Mouse (Mus musculus) urinary bladder, postnatal 10 days (tissue): ENCODE measurements around the gene Eppin.

Experiments
- DNase-seq: peaks from one replicate; pipeline ENCODE4 v3.0.0; 2022; ENCODE audit warnings: low spot score

Gene Eppin

DNA sequence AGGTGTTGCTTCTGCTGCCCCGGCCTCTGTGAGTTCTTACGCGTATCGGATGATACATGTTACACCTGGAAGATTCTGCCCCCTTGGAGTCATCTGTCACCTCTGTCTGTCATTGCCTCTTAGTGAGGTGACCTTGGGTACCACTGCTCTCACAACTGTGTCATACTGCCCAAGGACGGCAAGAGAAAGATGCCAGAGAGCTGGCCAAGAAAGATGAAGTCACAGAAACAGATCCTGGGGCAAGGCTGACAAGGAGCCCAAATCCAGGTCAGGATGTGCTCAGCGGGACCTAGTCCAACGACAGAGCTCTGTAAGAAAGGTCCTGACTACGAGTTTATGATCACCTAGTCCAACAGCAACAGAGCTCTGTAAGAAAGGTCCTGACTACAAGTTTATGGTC, 33.3 kb downstream of the Eppin start:
- no peak for DNase-seq

DNA sequence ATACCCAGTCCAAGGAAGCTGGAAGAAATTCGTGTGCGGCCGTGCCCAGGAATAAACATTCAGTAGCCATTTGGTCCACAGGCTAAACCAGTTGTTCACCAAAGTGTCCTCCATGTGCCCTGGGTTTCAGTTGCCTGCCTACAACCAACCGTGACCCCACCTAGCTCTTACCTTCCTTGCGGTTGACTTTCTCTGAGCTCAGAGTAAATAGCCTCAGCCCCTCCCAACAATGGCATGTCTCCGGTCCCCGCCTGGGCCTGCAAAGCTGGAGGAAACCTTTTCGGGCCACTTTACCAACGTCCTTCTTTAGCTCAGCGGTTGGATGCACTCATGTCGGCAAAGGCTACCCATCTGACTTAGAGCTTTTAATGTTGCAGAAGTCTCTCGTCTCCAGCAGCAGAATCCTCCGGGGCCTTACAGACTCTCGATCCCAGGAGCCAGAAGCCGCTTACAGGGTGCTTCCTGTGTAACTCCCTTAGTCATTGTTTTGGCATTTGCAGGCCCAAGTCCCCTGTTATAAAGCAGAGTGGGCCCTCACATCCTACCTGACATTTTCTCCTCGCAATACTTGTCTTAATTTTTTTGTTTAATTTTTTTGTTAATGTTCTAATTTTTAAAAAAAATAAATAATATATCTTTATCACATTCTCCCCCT, 34.3 kb downstream of the Eppin start:
- DNase-seq, result no peak

DNA sequence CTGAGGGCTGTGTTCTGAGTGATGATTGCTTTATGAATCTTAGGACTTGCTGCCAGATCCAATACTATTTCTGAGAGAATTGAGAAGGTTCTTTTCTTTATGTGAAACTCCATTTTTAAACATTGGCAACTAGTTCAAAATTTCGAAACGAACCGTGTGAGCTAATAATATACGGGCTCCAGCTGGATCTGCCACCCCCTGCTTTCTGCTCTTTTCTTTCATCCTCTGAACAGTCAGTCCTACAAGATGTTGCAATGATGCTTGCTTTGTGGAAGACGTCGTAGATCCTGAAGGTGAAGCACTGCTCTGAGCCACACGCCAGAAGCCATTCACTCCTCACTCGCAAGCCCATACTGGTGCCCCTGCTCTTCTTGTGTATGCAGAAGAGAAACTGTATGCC, 35.0 kb downstream of the Eppin start:
- no peak for DNase-seq

DNA sequence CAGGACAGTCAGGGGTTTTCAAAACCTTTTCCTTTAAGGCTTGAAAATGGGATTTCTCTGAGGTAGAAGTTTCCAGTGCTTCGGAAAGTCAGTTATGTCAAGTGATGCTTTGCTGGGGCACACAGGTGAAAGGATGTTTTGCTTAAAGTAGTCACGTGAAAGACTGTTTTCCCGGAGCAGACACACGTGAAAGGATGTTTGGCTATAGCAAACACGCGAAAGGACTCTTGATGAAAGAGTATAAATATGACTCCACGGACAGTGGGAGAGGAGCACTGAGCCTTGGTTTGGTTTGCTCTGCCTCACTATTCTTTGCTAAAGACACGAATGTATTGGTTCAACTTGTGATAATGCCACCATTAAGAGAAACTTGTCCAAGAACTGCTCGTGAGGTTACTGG, 41.9 kb downstream of the Eppin start:
- DNase-seq, result no peak

DNA sequence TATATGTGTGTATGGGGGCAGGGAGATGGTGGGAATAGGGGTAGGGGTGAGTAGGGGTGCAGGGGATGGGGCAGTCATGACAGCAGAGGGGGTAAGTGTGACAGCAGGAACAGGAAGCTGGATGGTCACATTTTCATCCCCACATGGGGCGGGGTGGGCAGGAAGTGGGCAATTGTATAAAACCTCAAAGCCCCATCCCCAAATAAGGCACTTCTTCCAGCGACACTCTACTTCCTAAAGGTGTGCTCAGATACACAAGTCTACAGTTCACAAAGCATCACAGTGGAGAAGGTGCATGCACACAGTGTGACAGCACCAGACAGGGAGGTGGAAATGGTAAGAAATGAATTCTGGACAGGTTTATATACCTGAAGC, 42.5 kb downstream of the Eppin start:
- no peak for DNase-seq

DNA sequence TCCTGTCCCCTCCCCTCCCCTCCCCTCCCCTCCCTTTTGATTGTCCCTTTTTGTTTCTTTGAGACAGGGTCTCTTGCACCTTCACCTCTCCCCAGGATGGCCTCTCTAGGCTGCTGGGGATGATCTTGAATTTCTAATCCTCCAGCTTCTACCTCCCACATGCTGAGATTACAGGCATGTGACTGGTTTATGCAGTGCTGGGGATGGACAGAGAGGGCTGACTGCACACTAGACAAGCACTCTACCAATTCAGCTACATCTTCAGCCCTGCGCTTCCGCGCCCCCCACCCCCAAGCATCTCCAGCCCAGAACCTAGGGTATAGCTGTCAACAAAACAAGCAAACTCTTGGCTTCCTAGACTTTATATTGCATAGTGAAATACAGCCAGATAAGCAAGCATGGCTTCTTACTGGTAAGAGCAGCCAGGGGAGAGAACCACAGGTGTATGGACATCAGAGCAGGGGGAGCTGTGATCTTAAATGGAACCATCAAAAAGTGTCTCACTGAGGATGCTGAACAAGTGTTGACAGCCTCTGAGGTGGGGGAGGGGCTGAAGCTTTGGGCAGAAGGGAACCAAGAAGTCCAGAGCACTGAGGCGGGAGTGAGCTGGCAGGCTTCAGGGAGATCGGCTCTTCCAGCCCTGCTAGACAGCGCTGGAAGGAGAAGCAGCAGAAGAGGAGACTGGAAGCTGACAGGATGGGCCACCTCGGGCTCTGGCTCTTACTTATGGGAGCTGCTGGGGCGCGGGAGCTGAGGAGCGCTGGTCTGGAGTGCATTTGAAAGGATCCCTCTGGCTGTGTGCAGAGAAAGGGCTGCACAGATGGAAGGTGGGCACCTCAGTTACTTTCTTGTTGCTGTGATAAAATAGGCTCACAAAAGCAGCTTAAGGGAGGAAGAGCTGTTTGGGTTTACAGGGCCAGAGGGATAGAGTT, 43.2 kb downstream of the Eppin start:
- no peak for DNase-seq

DNA sequence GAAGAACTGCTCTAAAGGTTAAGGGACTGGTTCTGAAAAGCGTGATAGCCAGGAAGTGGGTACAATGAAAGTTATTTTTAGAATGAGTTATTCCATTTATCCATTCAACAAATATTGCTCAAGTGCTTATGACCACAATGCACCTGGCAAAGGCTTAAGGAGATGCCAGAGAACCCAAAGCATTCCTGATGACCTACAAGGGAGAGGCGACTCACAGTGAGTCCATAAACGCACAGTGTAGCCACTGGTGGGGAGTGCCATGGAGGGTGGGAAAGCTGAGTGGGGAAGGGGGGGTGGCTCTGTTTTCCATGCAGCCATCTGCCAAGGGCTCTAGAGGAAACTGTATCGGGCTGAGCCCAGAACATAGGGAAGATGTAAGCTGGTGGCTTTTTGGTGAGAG, 44.1 kb downstream of the Eppin start:
- no peak for DNase-seq

DNA sequence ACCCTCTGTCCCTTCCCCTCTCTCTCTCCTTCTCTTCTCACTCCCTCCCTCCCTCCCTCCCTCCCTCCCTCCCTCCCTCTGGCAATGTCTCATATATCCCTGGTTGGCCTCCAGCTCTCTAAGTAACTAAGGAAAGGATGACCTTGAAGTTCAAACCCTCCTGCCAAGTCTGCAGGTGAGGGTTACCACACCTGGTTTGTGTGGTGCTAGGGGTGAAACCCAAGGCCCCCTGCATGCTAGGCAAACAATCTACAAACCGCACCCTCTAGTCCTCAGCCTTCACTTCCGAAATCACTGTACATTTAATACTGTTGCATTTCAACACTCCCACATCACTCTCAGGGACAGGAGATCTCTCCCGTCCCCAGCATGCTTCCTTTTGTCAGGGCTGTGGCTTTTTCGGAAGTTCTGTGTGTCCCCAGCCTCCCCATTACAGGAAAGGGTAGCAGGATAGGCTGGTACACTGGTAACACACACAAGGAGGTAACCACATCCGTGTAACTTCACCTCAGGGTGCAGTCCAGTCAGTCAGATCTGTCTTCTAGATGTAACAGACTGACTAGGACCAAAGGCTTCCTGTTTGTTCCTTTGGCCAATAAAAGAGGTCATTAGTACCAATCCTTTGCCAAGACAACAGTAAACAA, 48.8 kb downstream of the Eppin start:
- no peak for DNase-seq

DNA sequence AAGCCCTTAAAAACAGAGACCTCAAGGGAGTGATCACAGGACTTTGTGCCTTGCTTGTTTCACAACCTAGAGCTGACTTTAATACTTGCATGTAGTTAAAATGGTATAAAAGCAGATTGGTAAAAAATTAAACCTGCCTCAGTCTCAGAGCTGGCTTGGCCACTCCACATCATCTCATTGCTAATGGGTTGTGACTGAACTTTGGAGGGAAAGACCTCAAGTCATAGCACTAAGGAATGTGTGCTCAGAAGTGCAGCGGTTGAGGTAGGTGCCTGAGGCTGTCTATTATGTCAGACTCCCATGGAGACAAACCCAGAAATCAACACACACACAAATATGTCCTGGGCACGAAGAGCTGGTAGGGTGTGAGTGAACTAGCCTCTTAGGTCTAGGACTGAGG, 49.6 kb downstream of the Eppin start:
- DNase-seq, result no peak

DNA sequence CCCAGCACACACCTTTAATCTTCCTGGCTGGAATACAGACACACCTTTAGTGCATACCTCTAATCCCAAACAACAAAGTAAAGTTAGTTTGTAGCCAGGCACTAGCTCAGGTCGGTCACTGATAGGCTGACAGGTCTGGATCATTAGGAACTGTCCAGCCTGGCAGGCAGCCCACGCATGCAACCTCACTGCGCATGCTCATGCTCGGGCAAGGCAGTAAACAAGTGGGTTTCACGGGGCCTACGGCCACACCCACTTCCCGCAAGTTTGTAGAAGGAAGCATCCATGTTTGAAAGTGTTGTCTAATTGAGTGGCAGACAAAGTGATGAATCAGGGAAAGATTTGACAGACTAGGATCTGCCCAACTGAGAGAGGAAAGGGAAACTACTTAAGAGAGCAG, 50.8 kb downstream of the Eppin start:
- no peak for DNase-seq

DNA sequence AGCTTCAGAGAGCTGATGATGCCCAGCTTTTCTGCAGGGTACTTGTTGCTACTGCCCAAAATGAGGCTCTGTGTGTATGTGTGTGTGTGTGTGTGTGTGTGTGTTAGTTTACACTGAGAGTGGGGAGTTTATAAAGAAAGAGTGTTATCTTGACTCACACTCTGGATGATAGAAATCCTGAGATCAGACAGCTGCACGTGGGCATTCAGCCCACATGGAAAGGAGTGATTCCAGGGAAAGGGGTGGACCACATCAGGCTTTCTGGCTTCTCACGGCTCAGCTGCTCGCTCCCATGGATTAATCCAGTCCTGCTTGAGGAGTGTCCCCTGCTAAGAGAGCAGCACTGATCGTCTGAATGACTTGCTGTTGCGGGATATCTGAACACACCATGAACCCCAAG, 51.3 kb downstream of the Eppin start:
- DNase-seq, result no peak

DNA sequence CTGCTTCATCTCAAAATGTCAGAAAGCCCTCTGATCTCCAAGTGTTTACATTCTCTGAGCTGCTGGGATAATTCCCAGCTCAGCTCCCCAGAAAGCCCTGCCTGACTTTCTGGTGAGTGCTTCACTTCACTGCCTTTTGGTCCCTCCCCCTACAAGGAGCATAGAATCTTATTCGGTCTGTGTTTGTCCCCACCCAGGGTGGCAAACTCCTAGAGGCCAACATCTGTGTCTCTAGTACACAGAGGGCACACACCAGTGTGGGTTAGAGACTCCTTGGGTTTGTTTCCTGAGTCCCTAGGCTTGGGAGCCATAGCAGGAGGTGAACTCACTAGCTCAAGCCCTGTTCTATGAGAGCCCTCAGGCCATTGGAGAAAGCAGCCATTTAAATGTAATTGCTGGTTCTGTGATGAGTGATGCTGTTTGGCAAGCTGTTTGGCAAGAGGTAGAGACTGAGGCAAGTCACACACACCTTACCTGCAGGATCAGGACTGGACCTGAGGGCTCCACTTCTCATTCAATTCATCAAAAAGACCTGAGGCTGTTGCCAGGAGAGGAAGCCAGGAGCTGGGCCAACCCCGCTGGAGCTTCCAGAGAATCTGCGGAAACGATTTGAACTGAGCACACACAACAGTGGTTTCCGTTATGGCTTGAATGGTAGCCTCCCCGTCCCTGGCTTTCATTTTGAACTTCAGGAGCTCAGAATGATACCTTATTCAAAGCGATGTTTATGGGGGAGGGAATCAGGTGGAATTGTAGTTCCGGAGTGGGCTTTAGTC, 52.6 kb downstream of the Eppin start:
- no peak for DNase-seq
